Mouse (Mus musculus) forebrain, embryonic 14.5 days (tissue): ENCODE data around the gene B230217C12Rik. TPM values are rescaled to one million over a fixed set of nuclear protein-coding genes. Genes with fewer than 3 reads are reported as not detected.
"Not testable (repeated sequence)": the region's sequence is repeated elsewhere in the genome, so short reads cannot be mapped to it uniquely, and the experiment has no call there.

Source experiments
- ATAC-seq: fragments of 200-750 bp; cut with Nextera tagmentation; 2 replicates; pipeline ENCODE4 v1.8.0; 2017; ENCODE audit warnings: mild to moderate bottlenecking, moderate library complexity
- DNase-seq: peaks from one replicate; pipeline ENCODE4 v3.0.0-alpha.2; 2015; ENCODE audit warnings: low spot score
- H3K27ac ChIP-seq: fragments of 300-500 bp; sonication (generic); 2 replicates; pipeline ENCODE4 v1.5.1; 2014; ENCODE audit warnings: low read depth, mild to moderate bottlenecking, control low read depth, low read length, moderate library complexity
- H3K27me3 ChIP-seq: fragments of 300-500 bp; sonication (generic); replicated peaks from 2 replicates; pipeline ENCODE4 v1.6.1; 2014; ENCODE audit warnings: low read length, control low read depth, mixed read lengths; ENCODE audit not compliant: control insufficient read depth, insufficient read depth
- H3K36me3 ChIP-seq: fragments of 300-500 bp; sonication (generic); 2 replicates; pipeline ENCODE4 v1.6.1; 2014; ENCODE audit warnings: low read length, control low read depth; ENCODE audit not compliant: control insufficient read depth, insufficient read depth
- H3K4me1 ChIP-seq: fragments of 300-500 bp; sonication (generic); 2 replicates; pipeline ENCODE4 v1.6.1; 2014; ENCODE audit warnings: antibody characterized with exemption, low read length, control low read depth; ENCODE audit not compliant: control insufficient read depth, insufficient read depth
- H3K4me2 ChIP-seq: fragments of 300-500 bp; sonication (generic); 2 replicates; pipeline ENCODE4 v1.6.1; 2014; ENCODE audit warnings: mild to moderate bottlenecking, control low read depth, low read length
- H3K4me3 ChIP-seq: fragments of 300-500 bp; sonication (generic); 2 replicates; pipeline ENCODE4 v1.5.1; 2014; ENCODE audit warnings: low read depth, low read length, control low read depth
- H3K9ac ChIP-seq: fragments of 300-500 bp; sonication (generic); 2 replicates; pipeline ENCODE4 v1.6.1; 2014; ENCODE audit warnings: mild to moderate bottlenecking, low read length, control low read depth, moderate library complexity
- H3K9me3 ChIP-seq: fragments of 300-500 bp; sonication (generic); replicated peaks from 2 replicates; pipeline ENCODE4 v1.6.1; 2016; ENCODE audit warnings: low read length, control low read depth, mixed read lengths; ENCODE audit not compliant: control insufficient read depth
- WGBS: fragments of 180-500 bp; shearing (Covaris S2); extraction: QIAGEN DNeasy Blood & Tissue Kit; methylation state at CpG from one replicate; pipeline ENCODE4 v1.1.7; 2014; 5-methylcytosine and 5-hydroxymethylcytosine counted together
- polyA plus RNA-seq: library from polyadenylated mRNA; unstranded; fragments of >200 nt; fragmentation: Nextera tagmentation; extraction: Ambion mirVana; gene quantifications from 2 replicates; pipeline ENCODE4 v1.2.1, GENCODE M21; 2014

Gene B230217C12Rik
- polyA plus RNA-seq, 1 experiment from 2014 or later, result 20.3 TPM

GRCm38 (mm10) chr11:97862148-97862547 is 21.6 kb downstream of the B230217C12Rik start:
- no peaks in the 10 kb centered on the region for H3K9me3 ChIP-seq
- no peak overlapping the region for H3K9ac ChIP-seq
- H3K4me3 ChIP-seq, result no peak overlapping the region
- 84% methylated on average over 2 of the region's 2 CpGs for WGBS
- H3K27ac ChIP-seq, result no peak overlapping the region
- ATAC-seq, result no peak
- no peaks in the 10 kb centered on the region for H3K27me3 ChIP-seq
- H3K36me3 ChIP-seq, result no peaks in the 10 kb centered on the region
- DNase-seq, result no peak
- no peak overlapping the region for H3K4me2 ChIP-seq
- H3K4me1 ChIP-seq, result no peaks in the 10 kb centered on the region

GRCm38 (mm10) chr11:97865421-97865820 is 24.8 kb downstream of the B230217C12Rik start:
- WGBS, result 89% methylated on average over 5 of the region's 5 CpGs
- Histone ChIP-seq H3K4me1 (no peaks in the 10 kb centered on the region), H3K27ac (no peak overlapping the region), H3K9ac (no peak overlapping the region), H3K27me3 (no peaks in the 10 kb centered on the region), H3K4me3 (no peak overlapping the region), H3K4me2 (no peak overlapping the region), H3K9me3 (no peaks in the 10 kb centered on the region), H3K36me3 (no peaks in the 10 kb centered on the region)
- DNase-seq (no peak), ATAC-seq (no peak)

- Histone ChIP-seq H3K9me3 (no peaks in the 10 kb centered on the region), H3K27me3 (no peaks in the 10 kb centered on the region), H3K9ac (no peak overlapping the region), H3K4me3 (no peak overlapping the region), H3K4me2 (no peak overlapping the region), H3K27ac (no peak overlapping the region), H3K4me1 (no peaks in the 10 kb centered on the region), H3K36me3 (no peaks in the 10 kb centered on the region)
- DNase-seq (no peak), ATAC-seq (no peak)
- WGBS, result 94% methylated on average over 3 of the region's 3 CpGs
Observed at GRCm38 (mm10) chr11:97866091-97866888, 25.7 kb downstream of the B230217C12Rik start.

GRCm38 (mm10) chr11:97867591-97867990 is 27.0 kb downstream of the B230217C12Rik start:
- Histone ChIP-seq H3K9ac (no peak overlapping the region), H3K9me3 (no peaks in the 10 kb centered on the region), H3K4me1 (no peaks in the 10 kb centered on the region), H3K4me2 (no peak overlapping the region), H3K4me3 (no peak overlapping the region), H3K36me3 (no peaks in the 10 kb centered on the region), H3K27ac (no peak overlapping the region), H3K27me3 (no peaks in the 10 kb centered on the region)
- 92% methylated on average over 3 of the region's 3 CpGs for WGBS
- DNase-seq (no peak), ATAC-seq (no peak)

GRCm38 (mm10) chr11:97872378-97872777 is 31.8 kb downstream of the B230217C12Rik start:
- ATAC-seq, H3K4me2 ChIP-seq: not testable (repeated sequence)

GRCm38 (mm10) chr11:97874396-97874795 is 33.8 kb downstream of the B230217C12Rik start:
- H3K27me3 ChIP-seq, result no peaks in the 10 kb centered on the region
- ATAC-seq, result no peak
- WGBS, result 85% methylated on average over 1 of the region's 1 CpGs

More at GRCm38 (mm10) chr11:97872378-97872777, 31.8 kb downstream of the B230217C12Rik start:
- not testable (repeated sequence) for H3K9me3 ChIP-seq, DNase-seq, H3K36me3 ChIP-seq, H3K4me1 ChIP-seq, H3K27ac ChIP-seq, H3K4me3 ChIP-seq, H3K27me3 ChIP-seq, H3K9ac ChIP-seq
- WGBS, result 97% methylated on average over 5 of the region's 5 CpGs

GRCm38 (mm10) chr11:97877341-97877740 is 36.8 kb downstream of the B230217C12Rik start:
- no peak for ATAC-seq
- WGBS, result 85% methylated on average over 2 of the region's 2 CpGs
- H3K9me3 ChIP-seq, result no peaks in the 10 kb centered on the region

More at GRCm38 (mm10) chr11:97874396-97874795, 33.8 kb downstream of the B230217C12Rik start:
- Histone ChIP-seq H3K9ac (no peak overlapping the region), H3K4me2 (no peak overlapping the region), H3K27ac (no peak overlapping the region), H3K4me3 (no peak overlapping the region), H3K4me1 (no peaks in the 10 kb centered on the region), H3K36me3 (no peaks in the 10 kb centered on the region), H3K9me3 (no peaks in the 10 kb centered on the region)
- DNase-seq, result no peak

GRCm38 (mm10) chr11:97880362-97880761 is 39.8 kb downstream of the B230217C12Rik start:
- ATAC-seq, result no peak

More at GRCm38 (mm10) chr11:97877341-97877740, 36.8 kb downstream of the B230217C12Rik start:
- Histone ChIP-seq H3K27me3 (no peaks in the 10 kb centered on the region), H3K27ac (no peak overlapping the region), H3K36me3 (no peaks in the 10 kb centered on the region), H3K4me3 (no peak overlapping the region), H3K4me2 (no peak overlapping the region), H3K9ac (no peak overlapping the region), H3K4me1 (no peaks in the 10 kb centered on the region)
- no peak for DNase-seq

GRCm38 (mm10) chr11:97883542-97883917 is 43.0 kb downstream of the B230217C12Rik start:
- 3% methylated on average over 26 of the region's 26 CpGs for WGBS
- peak; percentile 54 for ATAC-seq
- Histone ChIP-seq H3K4me3 (peak overlapping the region; percentile 55), H3K4me1 (no peaks in the 10 kb centered on the region), H3K27me3 (no peaks in the 10 kb centered on the region), H3K27ac (peak overlapping the region; percentile 60; the same call in 1 of the 2 replicates), H3K4me2 (peak overlapping the region; percentile 52), H3K9me3 (no peaks in the 10 kb centered on the region), H3K9ac (peak overlapping the region; percentile 58), H3K36me3 (no peaks in the 10 kb centered on the region)
- DNase-seq, result peak; percentile 57

More at GRCm38 (mm10) chr11:97880362-97880761, 39.8 kb downstream of the B230217C12Rik start:
- no peak overlapping the region for H3K4me3 ChIP-seq
- DNase-seq, result no peak
- no peaks in the 10 kb centered on the region for H3K9me3 ChIP-seq
- H3K36me3 ChIP-seq, result no peaks in the 10 kb centered on the region
- no peak overlapping the region for H3K27ac ChIP-seq
- no peak overlapping the region for H3K9ac ChIP-seq
- no peaks in the 10 kb centered on the region for H3K27me3 ChIP-seq
- H3K4me2 ChIP-seq, result no peak overlapping the region
- 89% methylated on average over 4 of the region's 4 CpGs for WGBS
- H3K4me1 ChIP-seq, result no peaks in the 10 kb centered on the region
